Mouse (Mus musculus) lung, postnatal 0 days (tissue): ENCODE results near the gene Fbxl19.

Source experiments
- CTCF ChIP-seq: IDR thresholded peaks from 2 replicates; pipeline ENCODE4 v1.5.1; 2016; ENCODE audit warnings: antibody characterized with exemption, mild to moderate bottlenecking
- EP300 ChIP-seq: IDR thresholded peaks from 2 replicates; pipeline ENCODE4 v1.6.1; 2016; ENCODE audit warnings: antibody characterized with exemption, mild to moderate bottlenecking, control low read depth

DNA sequence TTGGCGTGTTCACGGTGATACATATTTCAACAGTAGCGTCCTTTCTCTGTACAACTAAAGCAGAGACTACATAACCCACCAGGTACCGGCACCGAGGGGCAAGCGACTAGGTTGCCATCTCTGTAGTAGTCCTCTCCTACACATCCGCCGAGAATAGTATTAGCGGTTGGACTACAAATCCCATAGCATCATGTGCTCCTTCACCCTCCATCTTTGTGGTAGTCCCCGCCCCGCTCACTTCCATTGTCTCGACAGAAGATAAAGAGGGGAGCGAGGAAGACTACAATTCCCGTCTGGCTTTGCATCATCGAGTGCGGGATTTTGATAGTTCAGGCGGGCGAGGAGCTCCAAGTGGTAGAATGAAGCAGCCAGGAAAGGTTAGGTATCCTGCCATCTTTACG lies 908 bp downstream of the Fbxl19 start:
- no peak; the same call in 1 of the 2 replicates for TF ChIP-seq EP300
- 0 out of 2 replicates have a peak, but pooled peaks have one; percentile 18 for TF ChIP-seq CTCF
